ENCODE assay signal across 7 mouse cellular contexts in the genomic region with DNA sequence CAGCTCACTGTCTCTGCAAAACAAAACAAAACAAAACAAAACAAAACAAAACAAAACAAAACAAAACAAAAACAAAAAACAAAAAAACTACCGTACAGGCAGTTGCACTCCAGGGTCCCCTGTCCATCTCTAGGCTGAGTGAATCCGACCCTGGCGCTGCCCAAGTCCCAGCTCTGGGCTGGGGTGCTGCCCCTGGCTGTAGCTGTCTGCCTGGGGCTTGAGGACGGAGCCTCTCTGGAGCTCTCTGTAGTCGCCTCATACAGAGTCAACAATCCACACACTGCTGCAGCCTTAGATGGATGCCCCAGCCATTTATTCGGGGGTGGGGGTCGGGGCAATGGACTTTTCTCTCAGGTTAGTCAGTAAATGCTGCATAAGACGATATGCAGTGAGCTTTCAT. TPM values are rescaled to one million over a fixed set of nuclear protein-coding genes. Genes with fewer than 3 reads are reported as not detected.
DNase-seq lines count a peak whose midpoint lies in the region; ATAC-seq and TF ChIP-seq lines count a peak whose summit lies in the region.

No protein-coding gene starts in this region.

- H3K36me3 ChIP-seq in lung, embryonic 15.5 days: no peaks in the 10 kb centered on the region
- H3K36me3 ChIP-seq in forebrain, embryonic 15.5 days: no peaks in the 10 kb centered on the region
- no peaks in the 10 kb centered on the region for H3K36me3 ChIP-seq in intestine, embryonic 16.5 days (ENCODE audit: control insufficient read depth, insufficient read depth, low read length)
- H3K36me3 ChIP-seq in midbrain, postnatal 0 days (ENCODE audit: insufficient read depth, low read length): no peaks in the 10 kb centered on the region

- no peak overlapping the region; the same call in 1 of the 2 replicates for H3K9ac ChIP-seq in lung, embryonic 15.5 days
- 0 out of 2 replicates have a peak overlapping the region, but pooled peaks have one; percentile 47 for H3K9ac ChIP-seq in forebrain, embryonic 15.5 days (replicated peaks)
- no peak overlapping the region; the same call in 1 of the 2 replicates for H3K9ac ChIP-seq in intestine, embryonic 16.5 days (ENCODE audit: low read depth, low read length)
- no peak overlapping the region for H3K9ac ChIP-seq in midbrain, postnatal 0 days (replicated peaks; ENCODE audit: low read length, poor library complexity, severe bottlenecking)

- peak overlapping the region; percentile 33; the same call in 1 of the 2 replicates for H3K4me3 ChIP-seq in lung, embryonic 15.5 days
- peak overlapping the region; percentile 34 for H3K4me3 ChIP-seq in forebrain, embryonic 15.5 days
- H3K4me3 ChIP-seq in intestine, embryonic 16.5 days (ENCODE audit: low read length): peak overlapping the region; percentile 17
- H3K4me3 ChIP-seq in midbrain, postnatal 0 days (ENCODE audit: low read depth, low read length): no peak overlapping the region
- H3K4me3 ChIP-seq in left cerebral cortex, adult 2 months: no peak overlapping the region

- TF ChIP-seq CTCF in midbrain, postnatal 0 days (IDR thresholded peaks at IDR 0.05): no peak
- TF ChIP-seq CTCF in left cerebral cortex, adult 2 months (IDR thresholded peaks at IDR 0.05): no peak

- 41% methylated on average over 8 of the region's 8 CpGs for WGBS in lung, embryonic 15.5 days
- 42% methylated on average over 8 of the region's 8 CpGs for WGBS in forebrain, embryonic 15.5 days
- WGBS in intestine, embryonic 16.5 days: 34% methylated on average over 8 of the region's 8 CpGs
- WGBS in midbrain, postnatal 0 days: 37% methylated on average over 8 of the region's 8 CpGs

- peaks cover 10% of the 10 kb centered on the region for H3K4me1 ChIP-seq in lung, embryonic 15.5 days
- peaks cover 15% of the 10 kb centered on the region for H3K4me1 ChIP-seq in forebrain, embryonic 15.5 days
- peaks cover 15% of the 10 kb centered on the region for H3K4me1 ChIP-seq in intestine, embryonic 16.5 days (ENCODE audit: control insufficient read depth, insufficient read depth, low read length)
- H3K4me1 ChIP-seq in midbrain, postnatal 0 days (ENCODE audit: insufficient read depth, low read length): no peaks in the 10 kb centered on the region

- H3K27me3 ChIP-seq in lung, embryonic 15.5 days: no peaks in the 10 kb centered on the region
- H3K27me3 ChIP-seq in forebrain, embryonic 15.5 days: no peaks in the 10 kb centered on the region
- H3K27me3 ChIP-seq in intestine, embryonic 16.5 days (replicated peaks; ENCODE audit: control insufficient read depth, insufficient read depth, low read length): no peaks in the 10 kb centered on the region
- no peaks in the 10 kb centered on the region for H3K27me3 ChIP-seq in midbrain, postnatal 0 days (ENCODE audit: insufficient read depth, low read length)

- ATAC-seq in lung, embryonic 15.5 days (ENCODE audit: borderline replicate concordance, extremely low read depth, low FRiP score, low TSS enrichment): no peak
- ATAC-seq in forebrain, embryonic 15.5 days (replicated peaks): peak; percentile 76
- ATAC-seq in intestine, embryonic 16.5 days: peak; percentile 58
- no peak for ATAC-seq in midbrain, postnatal 0 days (ENCODE audit: low FRiP score)

- no peak overlapping the region for H3K27ac ChIP-seq in lung, embryonic 15.5 days
- no peak overlapping the region; the same call in 1 of the 2 replicates for H3K27ac ChIP-seq in forebrain, embryonic 15.5 days (replicated peaks)
- H3K27ac ChIP-seq in intestine, embryonic 16.5 days (ENCODE audit: low read length): no peak overlapping the region
- no peak overlapping the region for H3K27ac ChIP-seq in midbrain, postnatal 0 days (ENCODE audit: low read depth, low read length)
- no peak overlapping the region for H3K27ac ChIP-seq in left cerebral cortex, adult 2 months

- H3K4me2 ChIP-seq in lung, embryonic 15.5 days: peak overlapping the region; percentile 83
- H3K4me2 ChIP-seq in forebrain, embryonic 15.5 days (replicated peaks): peak overlapping the region; percentile 73
- H3K4me2 ChIP-seq in intestine, embryonic 16.5 days (ENCODE audit: low read depth, low read length): peak overlapping the region; percentile 95
- peak overlapping the region; percentile 93 for H3K4me2 ChIP-seq in midbrain, postnatal 0 days (ENCODE audit: low read depth, low read length, poor library complexity, severe bottlenecking)

- intact Hi-C loops in left cerebral cortex, adult 2 months (cut with DNase I): loop anchor here (2.0 to 5.0 kb wide), 2 partner anchors 145 to 410 kb away; no protein-coding TSS in a partner anchor

- no peaks in the 10 kb centered on the region for H3K9me3 ChIP-seq in lung, embryonic 15.5 days
- no peaks in the 10 kb centered on the region for H3K9me3 ChIP-seq in forebrain, embryonic 15.5 days
- H3K9me3 ChIP-seq in intestine, embryonic 16.5 days (ENCODE audit: control insufficient read depth, low read length): no peaks in the 10 kb centered on the region
- no peaks in the 10 kb centered on the region for H3K9me3 ChIP-seq in midbrain, postnatal 0 days (ENCODE audit: low read length)

- no peak for DNase-seq in lung, postnatal 14 days
- DNase-seq in midbrain, postnatal 0 days (ENCODE audit: low spot score): no peak
- DNase-seq in left cerebral cortex, adult 2 months (ENCODE audit: extremely low spot score in 1 of 2, low spot score in 2 of 2): no peak
- no peak for DNase-seq in frontal cortex, adult 2 months (ENCODE audit: extremely low spot score in 1 of 2, low spot score in 1 of 2)

RNA-seq across cellular contexts. Expression of gene Esr2, which starts 20.0 kb away (rescaled TPM):
- polyA plus RNA-seq in lung, embryonic 15.5 days (2015; fragmentation: Nextera tagmentation; extraction: Ambion mirVana): 0.34 TPM in 2 replicates
- 0.22 TPM in 2 replicates for polyA plus RNA-seq in forebrain, embryonic 15.5 days (2015; fragmentation: Nextera tagmentation; extraction: Ambion mirVana)
- polyA plus RNA-seq in intestine, embryonic 16.5 days (2015; fragmentation: Nextera tagmentation; extraction: Ambion mirVana): 0.04 and 0.05 TPM in 2 replicates
- total RNA-seq in midbrain, postnatal 0 days (2014; rRNA removed): 0.19 and 0.44 TPM in 2 replicates
- 0.20 and 0.25 TPM in 2 replicates for polyA plus RNA-seq in midbrain, postnatal 0 days (2015; fragmentation: Nextera tagmentation; extraction: Ambion mirVana)
- under 1 TPM; 0.34 to 0.68 TPM for total RNA-seq in left cerebral cortex, adult 2 months (2021)
- polyA plus RNA-seq in frontal cortex, adult 2 months (2012; rRNA removed): 0.22 and 0.25 TPM in 2 replicates

RNA-seq across cellular contexts. Expression of gene Tex21, which starts 49.5 kb away (rescaled TPM):
- not detected in 2 replicates for polyA plus RNA-seq in lung, embryonic 15.5 days (2015; fragmentation: Nextera tagmentation; extraction: Ambion mirVana)
- not detected in 2 replicates for polyA plus RNA-seq in forebrain, embryonic 15.5 days (2015; fragmentation: Nextera tagmentation; extraction: Ambion mirVana)
- 0.06 TPM in 1 of 2 replicates, not detected in the other for polyA plus RNA-seq in intestine, embryonic 16.5 days (2015; fragmentation: Nextera tagmentation; extraction: Ambion mirVana)
- total RNA-seq in midbrain, postnatal 0 days (2014; rRNA removed): not detected in 2 replicates
- polyA plus RNA-seq in midbrain, postnatal 0 days (2015; fragmentation: Nextera tagmentation; extraction: Ambion mirVana): not detected in 2 replicates
- not detected for total RNA-seq in left cerebral cortex, adult 2 months (2021)
- polyA plus RNA-seq in frontal cortex, adult 2 months (2012; rRNA removed): not detected in 2 replicates

RNA-seq across cellular contexts. Expression of gene Mthfd1, which starts 58.0 kb away (rescaled TPM):
- 97.4 and 99.8 TPM in 2 replicates for polyA plus RNA-seq in lung, embryonic 15.5 days (2015; fragmentation: Nextera tagmentation; extraction: Ambion mirVana)
- 45.2 and 46.4 TPM in 2 replicates for polyA plus RNA-seq in forebrain, embryonic 15.5 days (2015; fragmentation: Nextera tagmentation; extraction: Ambion mirVana)
- 93.6 and 98.8 TPM in 2 replicates for polyA plus RNA-seq in intestine, embryonic 16.5 days (2015; fragmentation: Nextera tagmentation; extraction: Ambion mirVana)
- total RNA-seq in midbrain, postnatal 0 days (2014; rRNA removed): 23.7 and 25.6 TPM in 2 replicates
- 25.1 and 26.7 TPM in 2 replicates for polyA plus RNA-seq in midbrain, postnatal 0 days (2015; fragmentation: Nextera tagmentation; extraction: Ambion mirVana)
- total RNA-seq in left cerebral cortex, adult 2 months (2021): 10 to 100 TPM; 40.0 to 40.3 TPM
- polyA plus RNA-seq in frontal cortex, adult 2 months (2012; rRNA removed): 33.9 and 34.3 TPM in 2 replicates

Comparison
In these comparisons a context has a peak if more than half of its experiments do, and no peak if none do; other contexts are left out.
1. ATAC-seq: peak in forebrain, embryonic 15.5 days (single experiment) and intestine, embryonic 16.5 days (single experiment); none in lung, embryonic 15.5 days (single experiment) and midbrain, postnatal 0 days (single experiment).
2. H3K4me3 ChIP-seq: peak in lung, embryonic 15.5 days (single experiment), forebrain, embryonic 15.5 days (single experiment) and intestine, embryonic 16.5 days (single experiment); none in midbrain, postnatal 0 days (single experiment) and left cerebral cortex, adult 2 months (single experiment).
3. Peak in every context shown above with its lines, with median percentiles within 50 percentile points of each other: H3K4me2 ChIP-seq.